Mouse (Mus musculus) fibroblast of lung, adult 2 months (primary cell): ENCODE measurements around the gene Commd7.
"Not testable (repeated sequence)": the region's sequence is repeated elsewhere in the genome, so short reads cannot be mapped to it uniquely, and the experiment has no call there.

ENCODE experiments used
- DNase-seq: peaks from one replicate; pipeline ENCODE4 v3.0.0-alpha.2; 2011; ENCODE audit warnings: low read depth

The Commd7 gene

DNA sequence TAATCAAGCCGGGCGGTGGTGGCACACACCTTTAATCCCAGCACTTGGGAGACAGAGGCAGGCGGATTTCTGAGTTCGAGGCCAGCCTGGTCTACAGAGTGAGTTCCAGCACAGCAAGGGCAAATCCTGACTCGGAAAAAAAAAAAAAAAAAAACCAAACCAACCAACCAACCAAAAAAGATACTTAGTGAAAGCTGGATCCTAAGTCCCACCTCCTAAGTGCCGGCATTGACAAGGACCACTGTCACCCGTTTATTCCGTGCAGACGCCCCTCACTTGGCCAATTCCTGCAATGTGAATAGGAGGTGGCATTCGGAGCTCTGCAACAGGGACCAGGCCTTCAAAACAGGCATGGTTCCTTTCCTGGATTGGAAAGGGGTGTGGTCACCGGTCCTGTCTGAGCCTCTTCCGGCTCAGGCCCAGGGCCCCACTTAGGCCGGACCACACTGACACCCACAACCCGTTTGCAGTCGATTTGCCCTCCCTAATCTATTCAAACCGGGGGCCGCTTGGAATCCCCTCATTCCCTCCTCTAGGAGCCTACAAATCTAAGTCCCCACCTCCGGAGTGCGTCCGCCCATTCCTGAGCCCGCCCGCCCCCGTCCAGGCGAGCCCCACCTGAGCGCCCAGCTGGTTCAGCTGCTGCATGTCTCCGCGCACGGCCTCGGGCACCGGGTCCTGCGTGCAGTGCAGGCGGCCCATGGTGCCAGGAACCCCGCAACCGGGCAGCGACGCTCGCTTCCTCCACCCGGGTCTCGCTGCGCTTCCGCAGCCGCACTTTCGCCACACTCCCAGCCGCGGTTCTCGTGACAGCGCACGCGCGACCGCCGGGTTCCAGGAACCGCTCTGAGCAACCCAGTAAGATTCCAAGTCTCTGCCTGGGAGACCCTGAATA, at the start of gene Commd7:
Commd7 (minus strand) TSS at position 806 of the 895 bp plus-strand sequence.
- no peak for DNase-seq

DNA sequence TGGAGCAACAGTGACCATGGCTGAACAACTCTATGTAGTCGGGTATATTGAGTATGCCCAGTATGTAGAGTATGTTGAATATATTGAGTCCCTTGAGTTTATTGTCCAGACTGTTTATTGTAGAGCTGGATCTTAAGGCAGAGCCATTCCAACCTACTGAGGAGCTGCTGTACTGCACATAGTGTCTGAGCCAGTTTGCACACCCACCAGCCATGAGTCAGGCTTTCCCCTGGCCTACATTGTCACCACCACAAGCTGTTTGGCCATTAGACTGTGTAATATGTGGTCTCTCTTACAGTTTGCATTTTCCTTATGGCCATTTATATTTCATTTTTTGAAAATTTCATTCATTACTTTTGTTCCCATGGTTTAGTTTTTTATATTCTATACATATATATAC, 47.4 kb upstream of the Commd7 start:
- no peak for DNase-seq

DNA sequence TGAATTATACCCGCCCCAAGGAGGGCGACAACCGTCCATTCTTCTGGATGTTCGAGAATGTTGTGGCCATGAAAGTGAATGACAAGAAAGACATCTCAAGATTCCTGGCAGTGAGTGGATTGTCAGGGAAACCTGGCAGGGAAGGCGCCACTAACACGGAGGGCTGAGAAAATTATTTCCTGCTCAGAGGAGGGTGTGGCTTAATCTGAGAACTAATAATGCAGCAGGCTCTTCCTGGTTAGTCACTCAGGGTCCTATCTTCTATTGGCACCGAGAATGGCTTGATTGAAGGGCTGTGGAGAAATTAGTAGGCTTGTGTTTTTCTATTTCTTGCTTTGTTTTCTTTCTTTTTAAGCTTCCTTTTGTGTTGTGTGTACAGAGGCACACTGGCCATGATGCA, 45.0 kb upstream of the Commd7 start:
- no peak for DNase-seq

DNA sequence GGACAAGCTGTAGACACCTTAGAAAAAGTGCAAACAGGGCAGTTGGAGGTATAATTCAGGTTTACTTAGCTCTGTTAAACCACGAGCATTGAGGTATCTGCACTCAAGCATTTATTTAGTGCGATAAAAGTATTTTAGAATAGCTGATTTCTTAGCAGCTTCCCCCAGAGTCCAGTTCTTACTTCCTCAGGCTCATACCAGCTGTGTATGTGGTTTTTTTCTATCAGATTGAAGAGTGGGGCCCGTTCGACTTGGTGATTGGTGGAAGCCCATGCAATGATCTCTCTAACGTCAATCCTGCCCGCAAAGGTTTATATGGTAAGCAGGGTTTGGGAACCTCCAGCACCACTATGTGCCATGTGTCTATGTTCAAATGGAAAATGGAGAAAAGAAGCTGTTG, 44.4 kb upstream of the Commd7 start:
- no peak for DNase-seq

DNA sequence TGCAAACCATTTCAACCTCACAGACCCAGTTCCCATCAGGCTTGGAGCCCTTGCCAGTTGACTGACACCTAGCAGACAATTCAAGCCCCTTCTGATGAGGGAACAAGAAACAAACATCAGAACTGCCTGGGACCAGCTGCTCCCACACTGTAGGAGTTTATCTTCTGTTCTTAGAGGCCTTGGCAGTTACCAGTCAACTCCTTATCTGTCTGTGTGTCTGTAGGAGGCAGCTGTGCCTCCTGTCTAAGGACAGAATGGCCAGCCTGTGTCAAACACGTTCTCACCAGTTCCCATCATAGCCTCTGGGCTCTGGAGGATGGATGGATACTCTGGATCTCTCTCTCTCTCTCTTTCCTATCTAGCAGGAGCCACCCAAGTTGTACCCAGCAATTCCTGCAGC, 42.8 kb upstream of the Commd7 start:
- not testable (repeated sequence) for DNase-seq

DNA sequence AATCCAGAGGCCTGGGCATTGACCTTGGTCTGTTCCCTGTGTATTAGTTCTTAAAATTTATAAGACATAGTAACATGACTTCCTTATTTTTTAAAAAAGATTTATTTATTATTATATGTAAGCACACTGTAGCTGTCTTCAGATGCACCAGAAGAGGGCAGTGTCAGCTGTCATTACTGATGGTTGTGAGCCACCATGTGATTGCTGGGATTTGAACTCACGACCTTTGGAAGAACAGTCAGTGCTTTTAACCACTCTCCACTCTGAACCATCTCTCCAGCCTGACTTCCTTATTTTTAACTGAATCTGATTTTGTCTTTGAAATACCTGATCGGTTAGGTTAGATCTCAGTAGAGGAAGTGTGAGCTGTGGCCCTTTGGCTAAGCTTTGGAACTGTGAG, 40.0 kb upstream of the Commd7 start:
- no peak for DNase-seq

DNA sequence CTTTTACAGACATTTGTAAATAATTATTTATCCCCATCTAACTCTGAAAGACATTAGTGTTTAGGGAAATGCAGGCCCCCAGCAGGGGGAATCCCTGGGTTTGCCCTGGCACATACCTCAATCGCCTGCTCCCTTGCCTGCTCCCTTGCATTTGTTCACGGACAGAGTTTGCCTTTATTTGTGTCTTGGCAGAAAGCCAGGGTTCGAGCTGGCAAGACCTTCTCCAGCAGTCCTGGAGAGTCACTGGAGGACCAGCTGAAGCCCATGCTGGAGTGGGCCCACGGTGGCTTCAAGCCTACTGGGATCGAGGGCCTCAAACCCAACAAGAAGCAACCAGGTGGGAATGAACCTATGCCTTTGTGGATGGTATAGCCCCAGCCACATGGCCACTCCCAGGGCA, 37.5 kb upstream of the Commd7 start:
- DNase-seq = no peak

DNA sequence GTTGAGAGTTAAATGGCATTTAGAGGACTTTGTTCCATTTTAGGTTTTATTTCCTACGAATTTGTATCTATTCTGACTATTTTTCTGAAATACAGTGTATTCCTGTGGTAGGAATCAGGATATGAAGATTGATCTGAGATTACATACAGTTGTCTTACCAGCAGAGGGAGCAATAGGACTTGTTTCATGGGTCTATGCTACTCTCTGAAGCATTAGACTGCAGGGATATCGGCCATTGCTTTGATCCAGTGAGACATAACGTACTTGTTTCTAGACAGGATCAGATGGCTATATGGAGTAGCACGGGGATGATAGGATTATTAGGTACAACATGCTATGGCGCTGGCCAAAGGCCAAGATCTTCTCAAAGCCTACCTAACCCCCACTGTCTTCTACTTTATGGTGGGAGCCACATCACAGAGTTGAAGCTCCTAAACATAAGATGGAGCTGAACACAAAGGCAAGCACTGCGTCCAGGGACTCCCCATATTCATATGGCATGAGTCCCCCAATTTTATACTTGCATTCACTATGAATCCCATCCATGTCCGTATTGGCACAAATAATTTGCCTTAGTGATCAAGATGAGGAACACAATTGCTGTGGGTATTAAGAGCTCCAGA, 36.3 kb upstream of the Commd7 start:
- no peak for DNase-seq

DNA sequence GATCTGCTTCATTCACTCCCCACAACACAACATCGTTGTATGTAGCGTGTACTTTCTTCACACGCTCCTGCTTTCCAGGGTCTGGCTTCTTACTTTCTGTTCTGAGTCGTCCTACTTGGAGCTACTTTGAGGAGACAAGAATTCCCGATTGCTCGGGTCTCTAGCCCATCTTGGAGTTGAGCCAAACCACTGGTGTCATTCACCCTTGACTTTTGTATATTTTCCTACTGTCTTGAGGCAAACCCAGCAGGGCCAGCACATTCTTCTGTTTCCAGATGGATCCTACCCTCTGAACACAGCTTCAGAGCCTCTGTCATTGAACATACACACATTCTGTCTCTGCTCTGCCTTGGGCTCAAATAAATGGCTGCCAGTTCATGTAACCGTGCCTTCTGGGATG, 32.8 kb upstream of the Commd7 start:
- DNase-seq = no peak

DNA sequence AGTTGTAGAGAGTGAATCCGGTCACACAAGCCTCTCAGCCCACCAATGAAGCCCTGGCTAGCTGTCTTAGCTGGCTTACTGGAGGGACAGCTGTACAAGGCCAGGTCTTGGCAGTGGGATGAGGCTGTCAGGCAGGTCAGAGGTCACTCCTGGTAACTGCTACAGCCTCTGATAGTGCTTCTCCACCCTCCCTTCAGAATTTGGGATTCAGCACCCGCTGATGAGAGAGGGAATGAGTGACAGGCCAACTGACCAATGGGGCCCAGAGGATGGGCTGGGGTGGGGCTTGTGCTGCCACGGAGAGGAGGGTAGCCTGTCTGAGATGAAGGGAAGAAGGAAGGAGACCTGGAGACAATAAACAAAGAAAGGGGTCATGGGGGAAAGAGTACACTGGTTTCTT, 28.0 kb upstream of the Commd7 start:
- DNase-seq = no peak

DNA sequence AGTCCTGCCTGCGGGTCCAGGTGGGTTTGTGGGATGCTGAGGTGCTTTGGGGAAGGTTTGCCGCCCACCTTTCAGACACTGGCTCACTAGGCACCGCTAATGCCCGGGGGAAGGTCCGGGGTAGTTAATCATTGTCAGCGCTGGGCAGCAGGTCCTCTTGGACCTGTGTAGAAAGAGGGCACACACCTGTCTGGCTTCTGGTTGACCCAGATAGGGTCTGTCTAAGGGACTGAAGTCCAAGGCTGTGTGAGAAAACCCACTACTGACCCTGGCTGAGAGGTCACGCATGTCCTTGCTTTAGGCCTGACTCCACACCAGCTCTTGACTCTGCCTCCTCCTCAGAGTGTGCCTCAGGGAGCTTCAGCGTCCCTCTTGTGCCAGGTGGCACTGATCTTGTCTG, 25.1 kb upstream of the Commd7 start:
- DNase-seq = not testable (repeated sequence)

DNA sequence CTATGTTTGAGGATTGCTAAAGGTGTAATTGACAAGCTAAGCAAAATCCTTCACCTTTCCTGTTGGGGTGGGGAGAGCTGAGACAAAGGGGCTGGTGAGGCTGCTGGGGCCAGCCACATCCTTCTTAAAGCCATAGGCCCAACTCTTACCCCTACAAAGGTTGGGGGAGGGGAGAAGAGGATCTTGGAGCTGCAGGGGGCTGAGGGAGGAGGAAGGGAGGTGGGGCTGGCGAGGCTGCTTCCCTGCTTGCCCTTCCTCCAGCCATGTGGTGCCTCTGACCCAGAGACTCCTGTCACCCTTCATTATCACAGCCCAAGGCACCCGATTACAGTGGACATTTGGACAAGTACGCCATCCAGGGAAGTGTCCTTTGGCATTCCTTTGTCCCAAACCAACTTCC, 19.1 kb upstream of the Commd7 start:
- DNase-seq = no peak

DNA sequence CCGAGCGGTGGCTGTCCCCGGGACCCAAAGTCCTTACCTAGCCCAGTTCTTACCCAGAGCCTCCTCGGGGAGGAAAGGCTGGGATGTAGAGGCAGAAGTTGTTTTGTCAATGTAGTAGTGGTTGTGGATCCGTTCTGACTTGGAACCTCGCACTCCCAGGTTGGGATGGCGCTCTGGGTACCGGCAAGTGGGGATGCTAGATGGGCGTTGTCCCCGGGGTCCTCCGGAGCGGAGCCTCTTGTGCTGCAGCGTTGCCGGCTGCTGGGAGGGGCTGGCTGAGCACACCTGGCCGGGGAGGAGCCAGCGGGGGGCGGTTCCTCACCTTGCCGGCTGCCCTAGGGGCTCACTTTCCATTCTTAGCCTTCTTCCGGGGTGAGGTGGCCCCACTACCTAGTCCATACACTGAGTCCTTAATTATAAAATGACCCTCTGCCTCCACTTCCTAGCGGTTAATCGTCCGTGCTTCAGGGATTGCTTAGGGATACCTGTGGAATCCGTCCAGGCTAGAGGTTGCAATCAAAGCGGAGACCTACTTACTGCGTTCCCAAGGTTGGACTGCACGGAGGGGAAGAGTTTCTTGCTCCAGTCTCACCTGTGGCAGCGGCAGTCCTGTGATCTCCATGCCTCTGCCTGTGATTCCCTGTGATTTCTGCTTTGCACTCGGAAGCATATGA, 17.6 kb upstream of the Commd7 start:
- no peak for DNase-seq

DNA sequence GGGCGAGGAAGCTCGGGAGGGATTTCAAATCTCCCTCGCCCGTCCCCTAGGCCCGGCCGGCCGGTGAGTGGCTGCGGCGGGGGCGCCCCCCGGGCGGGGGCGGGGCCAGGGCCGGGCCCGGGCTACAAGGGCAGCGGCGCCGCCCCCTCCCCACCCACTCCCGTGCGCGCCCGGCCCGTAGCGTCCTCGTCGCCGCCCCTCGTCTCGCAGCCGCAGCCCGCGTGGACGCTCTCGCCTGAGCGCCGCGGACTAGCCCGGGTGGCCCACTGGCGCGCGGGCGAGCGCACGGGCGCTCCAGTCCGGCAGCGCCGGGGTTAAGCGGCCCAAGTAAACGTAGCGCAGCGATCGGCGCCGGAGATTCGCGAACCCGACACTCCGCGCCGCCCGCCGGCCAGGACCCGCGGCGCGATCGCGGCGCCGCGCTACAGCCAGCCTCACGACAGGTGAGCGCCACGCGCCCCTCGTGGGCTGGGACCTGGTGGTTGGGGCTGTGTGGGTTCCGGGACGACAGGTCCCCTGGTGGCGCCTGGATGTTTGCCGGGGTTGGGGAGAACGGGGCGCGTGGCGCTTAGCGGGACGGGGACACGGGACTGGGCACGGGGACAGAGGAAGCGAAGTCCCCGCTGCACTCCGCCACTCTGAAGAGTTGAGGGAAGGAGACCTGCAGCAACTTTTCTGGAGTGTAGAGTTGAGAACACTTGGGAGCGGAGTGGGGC, 16.9 kb upstream of the Commd7 start, which contains the start of gene Dnmt3b:
Dnmt3b (plus strand) TSS at position 153 of the 716 bp plus-strand sequence.
- DNase-seq = peak; percentile 6

DNA sequence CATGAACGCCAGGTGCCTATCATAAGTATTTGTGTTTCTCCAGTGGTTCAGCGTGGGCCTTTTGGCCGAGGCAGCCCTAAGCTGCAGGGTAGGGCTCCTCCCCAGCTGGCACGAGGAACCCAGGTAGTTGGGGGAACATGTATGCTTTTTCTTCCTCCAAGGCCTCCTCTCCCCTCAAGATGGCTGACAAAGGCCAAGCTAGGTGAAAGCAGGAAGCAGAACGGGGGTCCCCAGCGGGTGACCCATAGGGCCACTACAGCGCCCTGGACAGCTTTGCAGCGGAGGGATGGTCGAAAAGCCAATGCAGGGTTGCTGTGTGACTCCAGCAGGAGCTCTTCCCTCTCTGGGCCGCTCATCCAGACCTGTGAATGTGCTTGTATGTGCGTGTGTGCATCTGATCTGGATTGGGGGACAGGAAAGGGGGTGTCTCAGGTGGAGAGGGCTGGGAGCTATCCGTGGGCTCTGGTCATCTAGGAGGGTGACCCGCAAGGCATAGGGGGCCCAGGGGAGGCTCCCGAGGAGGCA, 16.3 kb upstream of the Commd7 start:
- DNase-seq = no peak

DNA sequence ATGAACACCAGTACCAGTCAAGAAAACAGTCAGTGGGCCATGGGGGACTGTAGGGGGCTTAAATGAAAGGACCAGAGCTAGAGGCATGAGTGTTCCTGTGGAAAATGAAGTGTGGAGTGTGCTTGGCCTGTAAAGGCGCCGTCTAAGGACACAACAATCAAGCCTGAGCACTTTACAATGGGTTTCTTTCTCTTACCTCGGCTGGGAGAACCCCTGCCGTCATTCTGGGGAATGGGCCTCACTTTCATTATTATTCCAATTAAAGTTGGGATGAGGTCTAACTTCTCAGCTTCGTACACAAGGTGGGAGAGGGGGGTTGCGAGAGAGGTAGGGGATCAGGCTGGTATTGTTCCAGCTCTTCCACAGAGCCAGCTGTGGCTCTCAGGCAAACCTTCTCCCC, 10.4 kb upstream of the Commd7 start:
- no peak for DNase-seq

DNA sequence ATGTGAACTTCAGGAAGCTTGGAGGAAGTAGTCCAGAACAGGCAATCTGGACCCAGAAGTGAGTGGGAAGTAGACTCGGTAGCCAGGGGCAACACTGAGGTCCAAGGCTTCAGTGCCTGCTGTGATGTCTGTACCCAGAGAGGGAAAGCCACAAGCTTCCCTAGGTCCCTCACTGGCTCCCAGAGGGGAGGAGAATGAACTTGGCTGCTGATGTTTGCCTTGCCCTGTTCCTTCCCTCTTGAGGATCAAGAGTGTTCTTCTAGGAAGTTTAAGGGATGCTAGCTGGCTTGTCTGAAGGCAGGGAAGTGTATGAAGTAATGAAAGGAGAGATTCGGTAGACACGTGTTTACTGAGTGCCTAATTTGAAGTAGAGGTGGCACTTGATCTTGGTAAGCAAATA, 9.9 kb upstream of the Commd7 start:
- no peak for DNase-seq

DNA sequence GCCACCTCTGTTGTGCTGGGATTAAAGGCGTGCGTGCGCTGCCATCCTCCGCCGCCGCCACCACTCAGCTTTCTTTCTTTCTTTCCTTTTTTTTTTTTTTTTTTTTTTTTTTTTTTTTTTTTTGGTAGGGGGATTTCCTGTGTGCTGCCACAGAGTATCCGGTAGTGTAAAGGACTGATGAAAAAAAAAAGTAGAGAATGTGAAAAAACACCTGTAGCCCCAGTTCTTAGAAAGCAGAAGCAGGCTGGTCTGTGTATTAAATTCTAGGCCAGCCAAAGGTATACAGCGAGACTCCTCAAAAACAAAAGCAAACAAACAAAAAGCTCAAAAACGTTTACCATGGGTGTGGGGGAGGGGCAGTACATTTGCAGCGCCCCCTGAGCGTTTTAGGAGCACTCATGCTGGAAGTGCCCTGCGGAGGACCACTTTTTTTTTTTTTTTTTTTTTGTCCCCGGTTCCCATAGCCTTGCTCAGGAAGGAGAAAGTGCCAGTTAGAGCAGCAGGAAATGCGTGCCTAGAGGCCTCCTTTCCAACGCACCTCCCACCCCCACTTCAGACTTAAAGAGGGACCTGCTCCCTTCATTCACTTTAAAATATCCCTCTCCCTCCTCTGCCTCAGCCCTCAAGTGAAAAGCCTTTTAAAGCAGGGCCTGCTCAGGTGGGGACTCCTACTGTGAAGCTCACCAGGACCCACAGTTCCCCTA, 6.5 kb upstream of the Commd7 start:
- no peak for DNase-seq

DNA sequence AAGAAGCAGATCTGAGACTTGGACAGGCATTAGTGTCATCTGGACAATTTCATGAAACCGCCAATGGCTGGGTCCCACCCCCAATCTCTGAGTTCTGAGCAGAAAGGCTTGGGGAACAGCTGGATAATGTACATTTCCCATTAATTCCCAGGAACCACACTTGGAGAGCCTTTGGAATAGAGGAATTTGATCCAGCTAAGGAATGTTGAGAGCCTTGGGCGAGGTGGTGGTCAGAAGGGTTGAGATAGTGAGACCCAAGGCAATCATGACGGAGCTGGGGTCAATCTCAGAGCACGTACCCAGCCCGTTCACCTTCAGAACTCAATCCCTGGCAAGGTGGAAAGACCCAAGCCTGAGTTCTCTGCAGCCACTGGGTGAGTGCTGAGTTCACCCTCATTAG, 678 bp upstream of the Commd7 start:
- no peak for DNase-seq

DNA sequence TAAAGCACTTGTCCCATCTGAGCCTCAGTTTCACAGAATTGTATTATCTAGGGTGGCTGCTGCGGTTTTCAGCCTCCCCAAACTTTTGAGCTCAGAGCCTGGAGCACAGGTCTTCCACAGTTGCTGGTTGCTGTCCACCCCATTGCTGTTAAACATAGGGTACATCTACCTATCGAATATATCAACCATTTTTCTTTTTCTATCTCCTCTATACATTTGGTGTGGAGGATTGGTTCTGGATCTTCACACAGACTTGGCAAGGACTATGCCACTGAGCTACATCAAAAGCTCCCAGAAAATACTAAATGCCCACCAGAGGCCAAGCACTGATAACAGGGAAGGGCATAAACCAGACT, 268 bp upstream of the Commd7 start:
- no peak for DNase-seq

DNA sequence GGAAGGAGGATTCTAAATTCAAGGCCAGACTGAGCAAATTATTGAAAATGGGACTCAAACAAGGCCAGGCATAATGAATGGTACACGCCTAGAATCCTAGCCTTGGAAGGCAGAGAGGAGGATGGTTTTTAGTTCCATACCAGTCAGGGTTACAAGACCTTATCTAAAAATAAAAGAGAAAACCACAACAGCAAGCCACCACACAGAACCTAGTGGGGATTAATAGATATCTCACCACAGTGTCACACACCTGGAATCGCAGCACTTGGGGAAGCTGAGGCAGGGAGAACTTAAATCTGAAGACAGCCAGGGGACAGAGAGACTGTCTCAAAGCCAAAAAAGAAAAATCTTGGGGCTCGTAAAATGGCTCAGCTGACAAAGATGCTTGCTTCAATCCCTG, 1.6 kb downstream of the Commd7 start:
- no peak for DNase-seq

DNA sequence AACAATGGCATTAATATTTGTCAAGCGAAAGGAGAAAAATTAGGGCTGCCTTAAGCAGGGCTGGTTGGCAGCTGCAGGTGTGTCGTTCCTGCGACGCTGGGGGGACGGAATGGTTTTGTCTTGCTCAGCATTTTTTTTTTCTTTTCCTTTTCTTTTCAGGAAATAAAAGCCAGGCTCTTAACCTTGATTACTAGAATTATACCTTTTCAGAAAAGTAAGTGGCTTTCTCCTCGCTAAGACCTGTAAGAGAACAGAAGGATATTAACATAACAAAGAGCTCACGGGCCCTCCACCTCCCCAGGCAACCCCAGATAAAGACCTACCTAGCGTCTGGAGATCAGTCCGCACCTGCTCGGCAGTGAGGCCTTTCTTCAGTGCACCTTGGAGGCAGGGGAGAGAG, 10.1 kb downstream of the Commd7 start:
- DNase-seq = no peak
